Mouse (Mus musculus): Measurements from ENCODE around the gene Camkv. TPM values are rescaled to one million over a fixed set of nuclear protein-coding genes. Genes with fewer than 3 reads are reported as not detected.
A peak's percentile ranks its signal among the peaks of the same experiment; 100 is the strongest.

Camkv gene
- polyA plus RNA-seq, 1 experiment from 2014 or later: 2.0 TPM

GRCm38 (mm10) chr9:107957141-107957540 lies 21.7 kb downstream of the Camkv start:
- 65% methylated on average over 6 of the region's 6 CpGs for WGBS
- Histone ChIP-seq H3K9ac (replicated peaks; ENCODE audit: low read length) (no peak overlapping the region), H3K4me1 (ENCODE audit: insufficient read depth, low read length) (peaks cover under 1% of the 10 kb centered on the region; the same call in 1 of the 2 replicates), H3K36me3 (ENCODE audit: insufficient read depth, low read length) (peaks cover 15% of the 10 kb centered on the region), H3K4me3 (ENCODE audit: low read length) (no peak overlapping the region), H3K9me3 (ENCODE audit: low read length) (no peaks in the 10 kb centered on the region), H3K4me2 (replicated peaks; ENCODE audit: low read depth, low read length) (no peak overlapping the region), H3K27me3 (ENCODE audit: insufficient read depth, low read length) (no peaks in the 10 kb centered on the region), H3K27ac (ENCODE audit: low read length) (no peak overlapping the region)
- ATAC-seq (ENCODE audit: low FRiP score, low TSS enrichment): no peak

- H3K9me3 ChIP-seq (ENCODE audit: low read length): no peaks in the 10 kb centered on the region
- H3K36me3 ChIP-seq (ENCODE audit: insufficient read depth, low read length): peaks cover 15% of the 10 kb centered on the region
- H3K27me3 ChIP-seq (ENCODE audit: insufficient read depth, low read length): no peaks in the 10 kb centered on the region
- no peak for ATAC-seq (ENCODE audit: low FRiP score, low TSS enrichment)
- H3K4me1 ChIP-seq (ENCODE audit: insufficient read depth, low read length): no peaks in the 10 kb centered on the region
- H3K9ac ChIP-seq (replicated peaks; ENCODE audit: low read length): no peak overlapping the region
- H3K27ac ChIP-seq (ENCODE audit: low read length): no peak overlapping the region
- no peak overlapping the region for H3K4me2 ChIP-seq (replicated peaks; ENCODE audit: low read depth, low read length)
- H3K4me3 ChIP-seq (ENCODE audit: low read length): no peak overlapping the region
- 40% methylated on average over 6 of the region's 6 CpGs for WGBS
Observed at GRCm38 (mm10) chr9:107959896-107960295, 24.4 kb downstream of the Camkv start.

- H3K9ac ChIP-seq (replicated peaks; ENCODE audit: low read length): no peak overlapping the region
- no peaks in the 10 kb centered on the region for H3K27me3 ChIP-seq (ENCODE audit: insufficient read depth, low read length)
- peaks cover 15% of the 10 kb centered on the region for H3K36me3 ChIP-seq (ENCODE audit: insufficient read depth, low read length)
- H3K27ac ChIP-seq (ENCODE audit: low read length): no peak overlapping the region
- H3K9me3 ChIP-seq (ENCODE audit: low read length): no peaks in the 10 kb centered on the region
- H3K4me2 ChIP-seq (replicated peaks; ENCODE audit: low read depth, low read length): no peak overlapping the region
- no peak for ATAC-seq (ENCODE audit: low FRiP score, low TSS enrichment)
- no peak overlapping the region for H3K4me3 ChIP-seq (ENCODE audit: low read length)
- WGBS: 75% methylated on average over 4 of the region's 4 CpGs
- no peaks in the 10 kb centered on the region for H3K4me1 ChIP-seq (ENCODE audit: insufficient read depth, low read length)
Observed at GRCm38 (mm10) chr9:107960928-107961327, 25.5 kb downstream of the Camkv start.

- WGBS: 86% methylated on average over 10 of the region's 10 CpGs
- Histone ChIP-seq H3K27me3 (ENCODE audit: insufficient read depth, low read length) (no peaks in the 10 kb centered on the region), H3K27ac (ENCODE audit: low read length) (no peak overlapping the region), H3K9me3 (ENCODE audit: low read length) (no peaks in the 10 kb centered on the region), H3K4me1 (ENCODE audit: insufficient read depth, low read length) (no peaks in the 10 kb centered on the region), H3K4me3 (ENCODE audit: low read length) (no peak overlapping the region), H3K4me2 (replicated peaks; ENCODE audit: low read depth, low read length) (no peak overlapping the region), H3K36me3 (ENCODE audit: insufficient read depth, low read length) (peaks cover 15% of the 10 kb centered on the region), H3K9ac (replicated peaks; ENCODE audit: low read length) (no peak overlapping the region)
- ATAC-seq (ENCODE audit: low FRiP score, low TSS enrichment): no peak
Observed at GRCm38 (mm10) chr9:107961351-107961762, 25.9 kb downstream of the Camkv start.

- Histone ChIP-seq H3K27ac (ENCODE audit: low read length) (no peak overlapping the region), H3K9me3 (ENCODE audit: low read length) (no peaks in the 10 kb centered on the region)
- 51% methylated on average over 5 of the region's 5 CpGs for WGBS
Observed at GRCm38 (mm10) chr9:107961881-107962280, 26.4 kb downstream of the Camkv start.

GRCm38 (mm10) chr9:107962916-107963315 lies 27.4 kb downstream of the Camkv start:
- no peak overlapping the region for H3K4me3 ChIP-seq (ENCODE audit: low read length)
- no peak overlapping the region for H3K27ac ChIP-seq (ENCODE audit: low read length)
- 86% methylated on average over 9 of the region's 9 CpGs for WGBS
- no peaks in the 10 kb centered on the region for H3K9me3 ChIP-seq (ENCODE audit: low read length)
- no peak overlapping the region for H3K9ac ChIP-seq (replicated peaks; ENCODE audit: low read length)
- H3K4me1 ChIP-seq (ENCODE audit: insufficient read depth, low read length): no peaks in the 10 kb centered on the region
- H3K27me3 ChIP-seq (ENCODE audit: insufficient read depth, low read length): no peaks in the 10 kb centered on the region
- no peak for ATAC-seq (ENCODE audit: low FRiP score, low TSS enrichment)
- peaks cover 11% of the 10 kb centered on the region for H3K36me3 ChIP-seq (ENCODE audit: insufficient read depth, low read length)
- H3K4me2 ChIP-seq (replicated peaks; ENCODE audit: low read depth, low read length): no peak overlapping the region

More at GRCm38 (mm10) chr9:107961881-107962280, 26.4 kb downstream of the Camkv start:
- Histone ChIP-seq H3K4me3 (ENCODE audit: low read length) (no peak overlapping the region), H3K9ac (replicated peaks; ENCODE audit: low read length) (no peak overlapping the region), H3K4me2 (replicated peaks; ENCODE audit: low read depth, low read length) (no peak overlapping the region), H3K4me1 (ENCODE audit: insufficient read depth, low read length) (no peaks in the 10 kb centered on the region), H3K27me3 (ENCODE audit: insufficient read depth, low read length) (no peaks in the 10 kb centered on the region), H3K36me3 (ENCODE audit: insufficient read depth, low read length) (peaks cover 11% of the 10 kb centered on the region)
- no peak for ATAC-seq (ENCODE audit: low FRiP score, low TSS enrichment)

- no peaks in the 10 kb centered on the region for H3K27me3 ChIP-seq (ENCODE audit: insufficient read depth, low read length)
- 15% methylated on average over 5 of the region's 5 CpGs for WGBS
Observed at GRCm38 (mm10) chr9:107963700-107964099, 28.2 kb downstream of the Camkv start.

GRCm38 (mm10) chr9:107964681-107965080 lies 29.2 kb downstream of the Camkv start:
- no peaks in the 10 kb centered on the region for H3K9me3 ChIP-seq (ENCODE audit: low read length)
- no peak overlapping the region for H3K27ac ChIP-seq (ENCODE audit: low read length)
- H3K4me1 ChIP-seq (ENCODE audit: insufficient read depth, low read length): no peaks in the 10 kb centered on the region
- no peak overlapping the region for H3K4me3 ChIP-seq (ENCODE audit: low read length)
- peaks cover 17% of the 10 kb centered on the region for H3K36me3 ChIP-seq (ENCODE audit: insufficient read depth, low read length)
- H3K4me2 ChIP-seq (replicated peaks; ENCODE audit: low read depth, low read length): no peak overlapping the region
- WGBS: 92% methylated on average over 9 of the region's 9 CpGs
- no peak for ATAC-seq (ENCODE audit: low FRiP score, low TSS enrichment)
- no peaks in the 10 kb centered on the region for H3K27me3 ChIP-seq (ENCODE audit: insufficient read depth, low read length)
- H3K9ac ChIP-seq (replicated peaks; ENCODE audit: low read length): no peak overlapping the region

More at GRCm38 (mm10) chr9:107963700-107964099, 28.2 kb downstream of the Camkv start:
- ATAC-seq (ENCODE audit: low FRiP score, low TSS enrichment): peak; percentile 72
- H3K4me3 ChIP-seq (ENCODE audit: low read length): no peak overlapping the region
- no peak overlapping the region for H3K4me2 ChIP-seq (replicated peaks; ENCODE audit: low read depth, low read length)
- H3K27ac ChIP-seq (ENCODE audit: low read length): no peak overlapping the region
- peaks cover 15% of the 10 kb centered on the region for H3K36me3 ChIP-seq (ENCODE audit: insufficient read depth, low read length)
- no peak overlapping the region for H3K9ac ChIP-seq (replicated peaks; ENCODE audit: low read length)
- no peaks in the 10 kb centered on the region for H3K9me3 ChIP-seq (ENCODE audit: low read length)
- no peaks in the 10 kb centered on the region for H3K4me1 ChIP-seq (ENCODE audit: insufficient read depth, low read length)

GRCm38 (mm10) chr9:107966676-107967075 lies 31.2 kb downstream of the Camkv start:
- WGBS: 85% methylated on average over 10 of the region's 10 CpGs
- no peak overlapping the region for H3K27ac ChIP-seq (ENCODE audit: low read length)
- no peak for ATAC-seq (ENCODE audit: low FRiP score, low TSS enrichment)
- peaks cover 20% of the 10 kb centered on the region for H3K36me3 ChIP-seq (ENCODE audit: insufficient read depth, low read length)
- no peak overlapping the region for H3K4me2 ChIP-seq (replicated peaks; ENCODE audit: low read depth, low read length)
- no peaks in the 10 kb centered on the region for H3K9me3 ChIP-seq (ENCODE audit: low read length)
- no peaks in the 10 kb centered on the region for H3K27me3 ChIP-seq (ENCODE audit: insufficient read depth, low read length)
- H3K9ac ChIP-seq (replicated peaks; ENCODE audit: low read length): no peak overlapping the region
- H3K4me3 ChIP-seq (ENCODE audit: low read length): no peak overlapping the region
- no peaks in the 10 kb centered on the region for H3K4me1 ChIP-seq (ENCODE audit: insufficient read depth, low read length)

- Histone ChIP-seq H3K4me2 (replicated peaks; ENCODE audit: low read depth, low read length) (no peak overlapping the region), H3K9me3 (ENCODE audit: low read length) (no peaks in the 10 kb centered on the region), H3K36me3 (ENCODE audit: insufficient read depth, low read length) (peaks cover 22% of the 10 kb centered on the region), H3K27ac (ENCODE audit: low read length) (no peak overlapping the region), H3K4me1 (ENCODE audit: insufficient read depth, low read length) (no peaks in the 10 kb centered on the region), H3K27me3 (ENCODE audit: insufficient read depth, low read length) (no peaks in the 10 kb centered on the region), H3K9ac (replicated peaks; ENCODE audit: low read length) (no peak overlapping the region), H3K4me3 (ENCODE audit: low read length) (no peak overlapping the region)
- WGBS: 77% methylated on average over 6 of the region's 6 CpGs
- no peak for ATAC-seq (ENCODE audit: low FRiP score, low TSS enrichment)
Observed at GRCm38 (mm10) chr9:107967437-107967836, 32.0 kb downstream of the Camkv start.
